Mouse (Mus musculus) c-Kit-positive CD71-negative TER-119-negative erythroid progenitor cells, embryonic 14.5 days (primary cell): Measurements from ENCODE around the gene Emsy.

Experiments used
- DNase-seq: peaks from one replicate; pipeline ENCODE4 v3.0.0-alpha.2; 2013; ENCODE audit warnings: low read depth

Emsy gene

DNA sequence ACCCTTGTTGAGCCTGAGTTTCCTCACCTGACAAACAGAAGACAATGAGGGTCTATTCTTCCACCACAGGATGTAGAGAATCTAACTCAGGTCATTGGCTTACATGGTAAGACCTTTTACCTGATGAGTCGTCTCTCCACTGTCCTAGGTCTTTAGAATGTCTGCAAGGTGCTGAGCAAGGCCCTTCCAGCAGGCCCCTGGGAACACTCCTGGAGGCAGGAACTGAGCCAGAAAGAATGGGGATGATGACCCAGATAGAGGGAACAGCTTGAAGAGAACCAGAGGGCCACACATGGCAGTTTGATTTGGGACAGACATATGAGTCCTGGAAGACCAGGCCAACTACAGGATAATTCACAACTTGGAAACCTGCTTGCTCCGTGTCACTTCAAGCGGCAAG is 114.3 kb downstream of the Emsy start:
- DNase-seq, result no peak

DNA sequence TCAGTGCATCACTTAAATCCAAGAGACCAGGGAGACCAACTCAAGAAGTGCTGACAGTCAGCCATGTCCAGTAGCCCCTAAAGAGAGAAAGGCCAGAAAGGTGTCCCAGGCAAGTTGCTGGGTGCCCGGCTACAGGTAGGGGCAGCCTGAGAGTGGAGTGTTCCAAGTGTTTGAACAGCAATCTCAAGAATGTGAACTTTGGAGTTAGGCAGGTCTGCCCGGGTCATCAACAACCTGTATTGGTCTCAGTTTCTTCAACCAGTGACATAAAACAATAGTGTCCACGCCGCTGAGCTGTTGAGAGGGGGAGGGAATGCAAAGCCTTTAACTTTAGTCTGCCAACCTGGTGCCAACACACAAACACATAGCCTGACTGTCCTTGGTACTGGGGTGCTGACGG is 115.0 kb downstream of the Emsy start:
- DNase-seq, result no peak

DNA sequence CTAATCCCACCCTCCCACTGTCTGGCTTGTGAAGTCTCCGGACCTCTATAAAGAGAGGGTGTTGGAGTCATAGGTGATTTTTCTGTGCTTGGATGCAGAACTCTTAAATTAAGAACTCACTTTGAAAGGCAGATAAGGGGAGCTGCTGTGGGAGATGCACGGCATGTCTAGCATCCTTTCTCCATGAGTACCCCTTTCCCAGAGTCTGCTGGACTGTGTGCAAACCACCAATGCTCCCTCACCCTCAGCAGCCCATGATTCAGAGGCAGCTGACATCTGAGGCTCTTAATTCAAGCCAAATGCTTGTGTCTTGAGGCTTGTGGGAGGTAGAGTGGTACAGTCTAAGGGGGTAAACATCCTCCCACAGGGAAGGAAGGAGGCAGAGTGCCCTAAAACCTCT is 115.7 kb downstream of the Emsy start:
- DNase-seq, result no peak

DNA sequence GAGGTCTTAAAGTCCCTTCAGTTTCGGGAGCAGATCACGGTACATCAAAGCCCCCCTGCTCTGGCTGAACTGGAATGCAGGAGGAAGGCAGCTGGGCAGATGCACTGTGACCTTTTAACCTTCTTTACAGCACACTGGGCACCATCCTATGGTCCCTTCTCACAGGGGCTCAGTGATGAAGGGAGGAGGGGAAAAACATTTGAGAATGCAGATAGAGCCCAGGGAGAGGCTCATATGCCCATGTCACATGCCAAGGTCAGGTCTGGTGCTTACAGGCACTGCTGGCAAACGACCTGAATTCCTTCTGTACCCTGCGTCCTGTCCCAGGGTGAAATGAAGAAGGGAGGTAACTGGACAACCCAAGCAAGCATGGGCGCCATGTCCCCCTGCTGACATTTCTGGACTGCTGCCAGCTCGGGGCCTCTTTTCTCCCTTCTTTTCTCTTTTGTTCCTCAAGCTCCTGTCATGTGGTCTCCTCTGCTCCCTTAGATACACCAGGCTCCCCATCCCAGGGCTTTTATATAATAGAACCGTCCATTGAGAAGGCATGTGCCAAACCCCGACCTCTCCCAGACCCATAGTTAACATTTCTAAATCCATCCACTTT is 118.5 kb downstream of the Emsy start:
- no peak for DNase-seq

DNA sequence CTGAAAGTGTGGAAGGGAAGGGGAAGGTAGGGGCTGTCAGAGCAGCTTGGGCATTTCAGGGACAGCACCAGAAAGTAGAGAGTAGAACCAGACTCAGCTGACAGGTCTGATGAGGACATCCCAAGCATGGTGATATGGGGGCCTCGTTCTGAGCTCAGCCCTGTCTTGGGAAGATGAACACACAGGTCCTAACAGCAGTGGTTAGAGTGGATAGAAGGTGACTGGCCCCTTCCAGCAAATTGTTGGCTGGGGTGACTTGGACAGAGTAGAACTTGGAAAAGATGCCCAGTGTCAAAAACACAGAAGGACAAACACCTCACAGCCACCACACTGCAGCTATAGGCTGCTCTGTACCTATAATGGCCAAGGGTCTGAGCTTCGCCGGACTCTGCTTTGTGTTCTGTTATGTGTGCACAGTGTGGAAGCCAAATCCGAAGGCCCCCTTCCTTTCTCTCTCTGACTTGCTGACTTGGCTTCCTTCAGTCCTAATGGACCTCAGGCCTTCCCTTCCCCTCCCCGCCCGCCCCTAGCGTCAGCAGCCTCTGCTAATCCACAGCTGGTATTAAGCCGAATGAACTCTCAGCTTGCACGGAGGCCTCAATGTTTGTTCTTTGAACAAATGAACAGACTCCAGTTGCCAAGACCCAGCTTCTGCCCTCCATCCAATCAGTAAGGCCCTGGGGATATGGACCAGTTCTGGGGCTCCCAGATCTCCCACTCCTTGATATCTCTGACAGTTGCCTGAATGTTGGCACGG is 119.2 kb downstream of the Emsy start:
- no peak for DNase-seq
